Comparison of ENCODE assay signal across 19 mouse cellular contexts in genomic region chr10:59638576-59638975, GRCm38 (mm10). TPM values are rescaled to one million over a fixed set of nuclear protein-coding genes. Genes with fewer than 3 reads are reported as not detected.
DNase-seq lines count a peak whose midpoint lies in the region; ATAC-seq lines count a peak whose summit lies in the region.
"Had no signal": no experiment of that assay in that cellular context is flagged by ENCODE, and none has a peak within 500 bp of the region (broad histone marks: within the 10 kb centered on the region; RNA-seq: fewer than 3 reads in every experiment).

No protein-coding gene starts in this region.

- intact Hi-C loops in left cerebral cortex, postnatal 4 days (cut with DNase I): no loop called here

- no peaks in the 10 kb centered on the region for H3K36me3 ChIP-seq in heart, embryonic 11.5 days (ENCODE audit: control insufficient read depth, insufficient read depth, low read length)
- no peaks in the 10 kb centered on the region for H3K36me3 ChIP-seq in embryonic facial prominence, embryonic 15.5 days
- H3K36me3 ChIP-seq: G1E; liver, embryonic 15.5 days; midbrain, embryonic 15.5 days; neural tube, embryonic 13.5 days had no signal

- H3K4me2 ChIP-seq in heart, embryonic 11.5 days: no peak overlapping the region
- H3K4me2 ChIP-seq in embryonic facial prominence, embryonic 15.5 days (replicated peaks): no peak overlapping the region
- H3K4me2 ChIP-seq: liver, embryonic 15.5 days; midbrain, embryonic 15.5 days; neural tube, embryonic 13.5 days had no signal

- ATAC-seq in heart, embryonic 11.5 days (replicated peaks; ENCODE audit: insufficient number of reproducible peaks, low FRiP score, low TSS enrichment): no peak
- no peak for ATAC-seq in embryonic facial prominence, embryonic 15.5 days (ENCODE audit: insufficient number of reproducible peaks, low FRiP score, low TSS enrichment, low read depth)
- ATAC-seq in monocyte, adult 5-6 weeks (replicated peaks; ENCODE audit: insufficient number of reproducible peaks, low FRiP score, low TSS enrichment, poor library complexity, severe bottlenecking): no peak
- ATAC-seq: midbrain, embryonic 15.5 days had no signal

- DNase-seq in heart, adult 11 months: peak; percentile 88
- peak; percentile 89 for DNase-seq in 3T3-L1 (ENCODE audit: low read depth, low spot score)
- DNase-seq in heart, postnatal 4 days: peak; percentile 13
- no peak for DNase-seq in embryo, embryonic 10 days (ENCODE audit: low spot score)
- DNase-seq in left cerebral cortex, postnatal 4 days: no peak
- DNase-seq: cerebellum, postnatal 36 days; kidney, adult 9 months had no signal

- no peak overlapping the region for H3K4me3 ChIP-seq in heart, embryonic 11.5 days (ENCODE audit: low read depth, low read length)
- H3K4me3 ChIP-seq in embryonic facial prominence, embryonic 15.5 days (replicated peaks): no peak overlapping the region
- H3K4me3 ChIP-seq: erythroblast, embryonic 14.5 days; layer of hippocampus, adult 2 months; liver, embryonic 15.5 days; midbrain, embryonic 15.5 days; neural tube, embryonic 13.5 days had no signal

- 0 out of 2 replicates have a peak, but pooled peaks cover 2% of the 10 kb centered on the region for H3K9me3 ChIP-seq in heart, embryonic 11.5 days (replicated peaks; ENCODE audit: control insufficient read depth, low read length)
- H3K9me3 ChIP-seq in embryonic facial prominence, embryonic 15.5 days (replicated peaks): no peaks in the 10 kb centered on the region
- H3K9me3 ChIP-seq: G1E; liver, embryonic 15.5 days; midbrain, embryonic 15.5 days; neural tube, embryonic 13.5 days had no signal

- H3K9ac ChIP-seq in heart, embryonic 11.5 days (ENCODE audit: low read depth, low read length): no peak overlapping the region
- H3K9ac ChIP-seq in embryonic facial prominence, embryonic 15.5 days: no peak overlapping the region
- H3K9ac ChIP-seq: liver, embryonic 15.5 days; midbrain, embryonic 15.5 days; neural tube, embryonic 13.5 days had no signal

- no peaks in the 10 kb centered on the region for H3K4me1 ChIP-seq in heart, embryonic 11.5 days (ENCODE audit: control insufficient read depth, insufficient read depth, low read length)
- peaks cover 18% of the 10 kb centered on the region; the same call in 1 of the 2 replicates for H3K4me1 ChIP-seq in embryonic facial prominence, embryonic 15.5 days
- H3K4me1 ChIP-seq: liver, embryonic 15.5 days; midbrain, embryonic 15.5 days; neural tube, embryonic 13.5 days had no signal

- no peak overlapping the region for H3K27ac ChIP-seq in heart, embryonic 11.5 days (ENCODE audit: low read depth, low read length)
- peak overlapping the region; percentile 58; the same call in 1 of the 2 replicates for H3K27ac ChIP-seq in embryonic facial prominence, embryonic 15.5 days (replicated peaks)
- H3K27ac ChIP-seq: layer of hippocampus, adult 2 months; liver, embryonic 15.5 days; midbrain, embryonic 15.5 days; neural tube, embryonic 13.5 days had no signal

- 76% methylated on average over 6 of the region's 6 CpGs for WGBS in heart, embryonic 11.5 days (ENCODE audit: insufficient replicate concordance)
- WGBS in embryonic facial prominence, embryonic 15.5 days: 66% methylated on average over 6 of the region's 6 CpGs

- H3K27me3 ChIP-seq in heart, embryonic 11.5 days (ENCODE audit: control insufficient read depth, insufficient read depth, low read length): no peaks in the 10 kb centered on the region
- H3K27me3 ChIP-seq in embryonic facial prominence, embryonic 15.5 days: no peaks in the 10 kb centered on the region
- H3K27me3 ChIP-seq: liver, embryonic 15.5 days; midbrain, embryonic 15.5 days; neural tube, embryonic 13.5 days had no signal

RNA-seq across cellular contexts. Expression of gene Mcu, which starts 22.1 kb away (rescaled TPM):
- 27.4 and 28.5 TPM in 2 replicates for polyA plus RNA-seq in heart, embryonic 11.5 days (2014; fragmentation: Nextera tagmentation; extraction: Ambion mirVana)
- polyA plus RNA-seq in embryonic facial prominence, embryonic 15.5 days (2015; fragmentation: Nextera tagmentation; extraction: Ambion mirVana): 40.7 and 40.8 TPM in 2 replicates
- 10 to 100 TPM; 27.9 to 32.6 TPM for total RNA-seq in heart, postnatal 4 days (2021)
- 14.7 to 23.8 TPM (median 23.2 TPM) in 3 replicates for total RNA-seq in monocyte, adult 5-6 weeks (2017)
- total RNA-seq in left cerebral cortex, postnatal 4 days (2021): 10 to 100 TPM; 64.7 to 70.4 TPM

RNA-seq across cellular contexts. Expression of gene Gm10322, which starts 22.7 kb away (rescaled TPM):
- not detected in 2 replicates for polyA plus RNA-seq in heart, embryonic 11.5 days (2014; fragmentation: Nextera tagmentation; extraction: Ambion mirVana)
- 0.85 TPM in 1 of 2 replicates, not detected in the other for polyA plus RNA-seq in embryonic facial prominence, embryonic 15.5 days (2015; fragmentation: Nextera tagmentation; extraction: Ambion mirVana)
- not detected for total RNA-seq in heart, postnatal 4 days (2021)
- not detected in 3 replicates for total RNA-seq in monocyte, adult 5-6 weeks (2017)
- total RNA-seq in left cerebral cortex, postnatal 4 days (2021): not detected
- total RNA-seq: G1E; granulocyte monocyte progenitor cell, adult 5-6 weeks; layer of hippocampus, adult 2 months had no signal
- polyA plus RNA-seq: erythroblast, embryonic 14.5 days; G1E; liver, embryonic 15.5 days; midbrain, embryonic 15.5 days; neural tube, embryonic 13.5 days; small intestine, adult 2 months; testis, adult 2 months had no signal

Comparison
In these comparisons a context has a peak if more than half of its experiments do, and no peak if none do; other contexts are left out.
1. DNase-seq: peak in heart, adult 11 months (single experiment), 3T3-L1 (single experiment) and heart, postnatal 4 days (single experiment); none in embryo, embryonic 10 days (single experiment) and left cerebral cortex, postnatal 4 days (single experiment).